Mouse (Mus musculus): ENCODE measurements around the gene Ptger2.

Gene Ptger2

DNA sequence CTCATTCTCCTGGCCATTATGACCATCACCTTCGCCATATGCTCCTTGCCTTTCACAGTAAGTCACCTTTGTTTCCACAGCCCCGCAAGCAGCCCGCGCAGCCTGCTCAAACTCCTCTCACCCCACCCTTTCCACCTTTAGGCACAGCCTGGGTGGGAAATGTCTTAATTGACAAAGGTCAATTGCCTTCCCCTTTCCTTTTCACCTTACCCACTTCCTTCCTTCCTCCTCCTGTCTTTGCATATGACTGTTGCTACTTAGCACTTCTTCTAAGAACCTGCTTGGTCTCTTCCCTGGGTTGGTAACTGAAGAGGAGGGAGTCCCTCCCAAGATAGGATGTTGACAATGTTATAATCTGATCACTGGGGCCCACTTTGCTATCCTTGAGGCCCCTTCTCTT lies 1.8 kb downstream of the Ptger2 start:
- H3K27me3 ChIP-seq (ENCODE audit: insufficient read depth, low read length) = peaks cover 47% of the 10 kb centered on the region
- H3K4me1 ChIP-seq (replicated peaks; ENCODE audit: low read depth, low read length) = peaks cover 66% of the 10 kb centered on the region
- H3K9me3 ChIP-seq (ENCODE audit: low read length) = no peaks in the 10 kb centered on the region
- no peaks in the 10 kb centered on the region for H3K36me3 ChIP-seq (ENCODE audit: insufficient read depth, low read length)
- TF ChIP-seq CTCF (conservative IDR thresholded peaks at IDR 0.05; ENCODE audit: low read length) (no peak), NANOG (IDR thresholded peaks at IDR 0.05; ENCODE audit: borderline replicate concordance, low read length) (no peak), POU5F1 (IDR thresholded peaks at IDR 0.05; ENCODE audit: borderline replicate concordance, low read length) (no peak)
- H3K4me3 ChIP-seq (replicated peaks; ENCODE audit: low read length) = peak overlapping the region; percentile 79

DNA sequence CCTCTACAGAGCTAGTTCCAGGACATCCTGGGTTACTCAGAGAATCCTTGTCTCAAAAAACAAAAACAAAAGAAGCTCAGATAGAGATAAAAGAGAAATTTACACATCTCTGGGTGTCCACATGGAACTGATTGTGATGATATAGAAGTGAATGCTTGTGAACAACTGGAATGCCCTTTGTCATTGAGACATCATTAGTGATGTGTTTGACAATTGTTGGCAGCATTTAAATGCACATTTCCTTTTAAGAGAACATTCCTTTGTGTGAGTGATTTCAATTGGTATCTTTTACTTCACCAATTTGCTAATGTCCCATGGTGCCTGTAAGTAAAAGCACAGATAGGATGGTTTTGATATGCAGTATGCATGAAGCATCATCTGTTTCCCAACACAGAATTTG lies 6.3 kb downstream of the Ptger2 start:
- Histone ChIP-seq H3K27me3 (ENCODE audit: insufficient read depth, low read length) (peaks cover 27% of the 10 kb centered on the region), H3K36me3 (ENCODE audit: insufficient read depth, low read length) (no peaks in the 10 kb centered on the region), H3K4me3 (replicated peaks; ENCODE audit: low read length) (no peak overlapping the region), H3K9me3 (ENCODE audit: low read length) (peaks cover 5% of the 10 kb centered on the region; the same call in 1 of the 2 replicates), H3K4me1 (replicated peaks; ENCODE audit: low read depth, low read length) (peaks cover 51% of the 10 kb centered on the region)
- peak; percentile 99 for TF ChIP-seq NANOG (IDR thresholded peaks at IDR 0.05; ENCODE audit: borderline replicate concordance, low read length)
- TF ChIP-seq CTCF (conservative IDR thresholded peaks at IDR 0.05; ENCODE audit: low read length) = no peak
- peak; percentile 73; the same call in 1 of the 2 replicates for TF ChIP-seq POU5F1 (IDR thresholded peaks at IDR 0.05; ENCODE audit: borderline replicate concordance, low read length)

- Histone ChIP-seq H3K4me3 (replicated peaks; ENCODE audit: low read length) (no peak overlapping the region), H3K9me3 (ENCODE audit: low read length) (peaks cover 5% of the 10 kb centered on the region; the same call in 1 of the 2 replicates), H3K4me1 (replicated peaks; ENCODE audit: low read depth, low read length) (0 out of 2 replicates have a peak, but pooled peaks cover 2% of the 10 kb centered on the region), H3K27me3 (ENCODE audit: insufficient read depth, low read length) (peaks cover 5% of the 10 kb centered on the region; the same call in 1 of the 2 replicates), H3K36me3 (ENCODE audit: insufficient read depth, low read length) (no peaks in the 10 kb centered on the region)
- TF ChIP-seq NANOG (IDR thresholded peaks at IDR 0.05; ENCODE audit: borderline replicate concordance, low read length) (no peak), CTCF (conservative IDR thresholded peaks at IDR 0.05; ENCODE audit: low read length) (no peak), POU5F1 (IDR thresholded peaks at IDR 0.05; ENCODE audit: borderline replicate concordance, low read length) (no peak)
Measured at GRCm38 (mm10) chr14:45000086-45000769, 12.2 kb downstream of the Ptger2 start.

DNA sequence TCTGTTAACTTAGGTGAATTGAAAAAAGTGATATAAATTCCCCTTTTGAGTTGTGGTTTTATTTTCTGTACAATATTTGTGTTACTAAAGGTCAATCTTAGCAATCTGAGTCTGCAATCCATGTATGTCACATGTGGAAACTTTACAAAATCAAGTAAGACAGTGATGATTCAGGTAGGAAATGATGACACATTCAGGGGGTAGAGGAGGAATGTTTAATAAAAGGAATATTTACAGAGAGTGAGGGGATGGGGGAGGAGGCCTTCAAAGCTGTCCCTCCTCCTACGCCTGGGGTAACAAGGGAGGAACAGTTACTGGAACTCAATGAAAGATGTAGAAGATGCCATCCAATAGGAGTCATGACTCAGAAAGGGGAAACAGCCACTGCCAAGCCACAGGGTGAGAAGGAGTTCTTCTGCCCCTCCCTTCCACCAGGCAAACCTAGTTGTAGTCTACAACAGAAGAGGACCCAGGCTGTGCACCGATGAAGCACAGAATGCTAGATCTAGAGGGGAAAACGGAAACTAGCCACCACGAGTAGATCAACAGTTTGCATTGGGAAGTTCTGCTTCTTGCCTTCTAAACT lies 17.8 kb downstream of the Ptger2 start:
- H3K27me3 ChIP-seq (ENCODE audit: insufficient read depth, low read length) = no peaks in the 10 kb centered on the region
- no peak overlapping the region for H3K4me3 ChIP-seq (replicated peaks; ENCODE audit: low read length)
- peaks cover 14% of the 10 kb centered on the region for H3K9me3 ChIP-seq (ENCODE audit: low read length)
- no peaks in the 10 kb centered on the region for H3K4me1 ChIP-seq (replicated peaks; ENCODE audit: low read depth, low read length)
- H3K36me3 ChIP-seq (ENCODE audit: insufficient read depth, low read length) = no peaks in the 10 kb centered on the region
- TF ChIP-seq POU5F1 (IDR thresholded peaks at IDR 0.05; ENCODE audit: borderline replicate concordance, low read length) (no peak), CTCF (conservative IDR thresholded peaks at IDR 0.05; ENCODE audit: low read length) (no peak), NANOG (IDR thresholded peaks at IDR 0.05; ENCODE audit: borderline replicate concordance, low read length) (no peak)

GRCm38 (mm10) chr14:45009242-45009641 lies 21.2 kb downstream of the Ptger2 start:
- no peak overlapping the region for H3K4me3 ChIP-seq (replicated peaks; ENCODE audit: low read length)
- H3K9me3 ChIP-seq (ENCODE audit: low read length) = peaks cover 14% of the 10 kb centered on the region
- no peaks in the 10 kb centered on the region for H3K27me3 ChIP-seq (ENCODE audit: insufficient read depth, low read length)
- no peaks in the 10 kb centered on the region for H3K4me1 ChIP-seq (replicated peaks; ENCODE audit: low read depth, low read length)
- no peak for TF ChIP-seq POU5F1 (IDR thresholded peaks at IDR 0.05; ENCODE audit: borderline replicate concordance, low read length)
- TF ChIP-seq NANOG (IDR thresholded peaks at IDR 0.05; ENCODE audit: borderline replicate concordance, low read length) = no peak
- no peak for TF ChIP-seq CTCF (conservative IDR thresholded peaks at IDR 0.05; ENCODE audit: low read length)
- no peaks in the 10 kb centered on the region for H3K36me3 ChIP-seq (ENCODE audit: insufficient read depth, low read length)

- TF ChIP-seq CTCF (conservative IDR thresholded peaks at IDR 0.05; ENCODE audit: low read length) (no peak), POU5F1 (IDR thresholded peaks at IDR 0.05; ENCODE audit: borderline replicate concordance, low read length) (no peak), NANOG (IDR thresholded peaks at IDR 0.05; ENCODE audit: borderline replicate concordance, low read length) (no peak)
- Histone ChIP-seq H3K4me3 (replicated peaks; ENCODE audit: low read length) (no peak overlapping the region), H3K27me3 (ENCODE audit: insufficient read depth, low read length) (no peaks in the 10 kb centered on the region), H3K4me1 (replicated peaks; ENCODE audit: low read depth, low read length) (no peaks in the 10 kb centered on the region), H3K9me3 (ENCODE audit: low read length) (peaks cover 6% of the 10 kb centered on the region), H3K36me3 (ENCODE audit: insufficient read depth, low read length) (no peaks in the 10 kb centered on the region)
Measured at GRCm38 (mm10) chr14:45011260-45011659, 23.3 kb downstream of the Ptger2 start.

GRCm38 (mm10) chr14:45011671-45012070 lies 23.7 kb downstream of the Ptger2 start:
- Histone ChIP-seq H3K4me1 (replicated peaks; ENCODE audit: low read depth, low read length) (no peaks in the 10 kb centered on the region), H3K27me3 (ENCODE audit: insufficient read depth, low read length) (no peaks in the 10 kb centered on the region), H3K9me3 (ENCODE audit: low read length) (peaks cover 2% of the 10 kb centered on the region), H3K36me3 (ENCODE audit: insufficient read depth, low read length) (no peaks in the 10 kb centered on the region), H3K4me3 (replicated peaks; ENCODE audit: low read length) (no peak overlapping the region)
- TF ChIP-seq CTCF (conservative IDR thresholded peaks at IDR 0.05; ENCODE audit: low read length) (no peak), POU5F1 (IDR thresholded peaks at IDR 0.05; ENCODE audit: borderline replicate concordance, low read length) (no peak), NANOG (IDR thresholded peaks at IDR 0.05; ENCODE audit: borderline replicate concordance, low read length) (no peak)

- H3K4me3 ChIP-seq (replicated peaks; ENCODE audit: low read length) = no peak overlapping the region
- TF ChIP-seq NANOG (IDR thresholded peaks at IDR 0.05; ENCODE audit: borderline replicate concordance, low read length) (no peak), CTCF (conservative IDR thresholded peaks at IDR 0.05; ENCODE audit: low read length) (no peak), POU5F1 (IDR thresholded peaks at IDR 0.05; ENCODE audit: borderline replicate concordance, low read length) (no peak)
Measured at GRCm38 (mm10) chr14:45021551-45021950, 33.6 kb downstream of the Ptger2 start.

More at GRCm38 (mm10) chr14:45021551-45021950, 33.6 kb downstream of the Ptger2 start:
- no peaks in the 10 kb centered on the region for H3K36me3 ChIP-seq (ENCODE audit: insufficient read depth, low read length)
- peaks cover 11% of the 10 kb centered on the region for H3K9me3 ChIP-seq (ENCODE audit: low read length)
- H3K27me3 ChIP-seq (ENCODE audit: insufficient read depth, low read length) = no peaks in the 10 kb centered on the region
- no peaks in the 10 kb centered on the region for H3K4me1 ChIP-seq (replicated peaks; ENCODE audit: low read depth, low read length)

Measured in E14TG2a.4 (cell line).